Mouse (Mus musculus) myocyte (in vitro differentiated cells): ENCODE results near the gene Mb21d2.

Source experiments
- MAX ChIP-seq: IDR thresholded peaks from one replicate; pipeline ENCODE4 v1.6.1; 2011; ENCODE audit warnings: low read depth, mild to moderate bottlenecking, control low read depth
- MYOD1 ChIP-seq, 3 experiments: IDR thresholded peaks; one replicate each; pipeline ENCODE4 v1.6.1; 2011; ENCODE audit warnings: control low read depth in 2 of 3, low read depth in 2 of 3, mild to moderate bottlenecking in 2 of 3, moderate library complexity in 1 of 3; ENCODE audit not compliant: insufficient read length in 2 of 3, control insufficient read depth in 1 of 3
- MYOG ChIP-seq, 3 experiments: IDR thresholded peaks; one replicate each; pipeline ENCODE4 v1.6.1; 2011; ENCODE audit warnings: control low read depth in 2 of 3, low read depth in 2 of 3, mild to moderate bottlenecking in 2 of 3; ENCODE audit not compliant: insufficient read length in 2 of 3, control insufficient read depth in 1 of 3, insufficient read depth in 1 of 3
- POLR2A ChIP-seq: IDR thresholded peaks from one replicate; pipeline ENCODE4 v1.6.1; 2011; ENCODE audit warnings: low read depth, mild to moderate bottlenecking, control low read depth, moderate library complexity; ENCODE audit not compliant: insufficient read length
- POLR2AphosphoS2 ChIP-seq: IDR thresholded peaks from one replicate; pipeline ENCODE4 v1.6.1; 2011; ENCODE audit warnings: low read depth, control low read depth; ENCODE audit not compliant: insufficient read length
- SRF ChIP-seq: IDR thresholded peaks from one replicate; pipeline ENCODE4 v1.6.1; 2011; ENCODE audit warnings: low read depth; ENCODE audit not compliant: control insufficient read depth, insufficient read length
- TCF3 ChIP-seq: IDR thresholded peaks from one replicate; pipeline ENCODE4 v1.6.1; 2011; ENCODE audit warnings: low read depth, control low read depth; ENCODE audit not compliant: insufficient read length

DNA sequence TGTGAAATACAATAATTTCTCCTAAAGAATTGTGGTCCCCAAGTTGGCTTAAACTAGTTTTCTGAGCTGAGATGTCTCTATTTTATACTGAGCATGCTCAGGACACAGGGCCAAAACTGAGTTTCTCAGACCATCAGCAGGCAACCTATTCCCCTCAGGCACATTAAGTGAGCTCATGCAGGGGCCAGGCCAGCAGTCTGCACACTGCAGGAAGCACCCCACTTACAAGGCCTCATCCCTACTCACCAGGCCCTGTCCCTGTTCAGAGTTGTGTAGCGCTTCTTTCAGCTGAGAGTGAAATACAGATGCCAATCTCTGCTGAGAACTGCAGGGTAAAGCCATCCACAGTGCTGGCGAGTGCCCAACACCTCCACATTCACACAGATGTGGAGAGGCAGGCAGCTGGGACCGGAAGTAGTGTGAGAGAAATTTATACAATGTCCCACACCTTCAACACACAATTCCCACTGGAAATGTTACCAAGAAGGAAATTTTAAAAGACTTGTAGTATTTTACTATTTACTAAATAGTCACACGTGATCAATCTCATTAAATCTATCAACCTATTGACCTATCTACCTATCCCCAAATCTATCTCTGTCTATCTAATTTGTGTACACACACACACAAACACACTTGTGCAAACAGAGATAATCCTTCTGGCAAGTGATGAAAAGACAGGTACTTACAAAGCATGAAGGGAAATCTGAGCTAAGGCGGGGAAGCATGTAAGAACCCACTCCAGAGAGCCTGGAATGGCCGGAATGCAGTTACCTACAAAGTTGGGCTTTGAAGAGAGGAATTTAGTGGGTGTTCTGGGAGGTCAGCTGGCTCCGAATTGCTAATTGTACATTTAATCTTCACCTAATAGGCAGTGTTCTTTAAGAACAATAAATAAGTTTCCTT, 22.9 kb downstream of the Mb21d2 start:
- no peak for TF ChIP-seq MYOD1 (IDR thresholded peaks at IDR 0.05; ENCODE audit: control insufficient read depth in 1 of 3, insufficient read length in 2 of 3, low read depth in 2 of 3)
- no peak for TF ChIP-seq POLR2A
- no peak for TF ChIP-seq POLR2AphosphoS2
- TF ChIP-seq MAX, result no peak
- TF ChIP-seq SRF, result no peak
- no peak for TF ChIP-seq TCF3
- TF ChIP-seq MYOG (IDR thresholded peaks at IDR 0.05; ENCODE audit: control insufficient read depth in 1 of 3, insufficient read depth in 1 of 3, insufficient read length in 2 of 3, low read depth in 2 of 3), result no peak
